Mouse (Mus musculus): ENCODE measurements around the gene Sbno2. TPM values are rescaled to one million over a fixed set of nuclear protein-coding genes. Genes with fewer than 3 reads are reported as not detected.
A peak's percentile ranks its signal among the peaks of the same experiment; 100 is the strongest.

Sbno2 gene
- total RNA-seq, 4 experiments from 2014 or later, result 4.8 to 5.7 (median 5.3) TPM

- DNase-seq (ENCODE audit: low spot score in 2 of 2), result peak; percentile 96 to 98
Observed at GRCm38 (mm10) chr10:80039559-80039979, 65.8 kb downstream of the Sbno2 start, which contains the start of gene Polr2e. TSS of gene Polr2e (minus strand) at chr10:80039795.

- no peak for DNase-seq (ENCODE audit: low spot score in 2 of 2)
Observed at GRCm38 (mm10) chr10:80036832-80037231, 68.5 kb downstream of the Sbno2 start.

GRCm38 (mm10) chr10:80035686-80036085, 69.7 kb downstream of the Sbno2 start:
- DNase-seq (ENCODE audit: low spot score in 2 of 2), result no peak

- no peak for DNase-seq (ENCODE audit: low spot score in 2 of 2)
Observed at GRCm38 (mm10) chr10:80035148-80035547, 70.2 kb downstream of the Sbno2 start.

DNA sequence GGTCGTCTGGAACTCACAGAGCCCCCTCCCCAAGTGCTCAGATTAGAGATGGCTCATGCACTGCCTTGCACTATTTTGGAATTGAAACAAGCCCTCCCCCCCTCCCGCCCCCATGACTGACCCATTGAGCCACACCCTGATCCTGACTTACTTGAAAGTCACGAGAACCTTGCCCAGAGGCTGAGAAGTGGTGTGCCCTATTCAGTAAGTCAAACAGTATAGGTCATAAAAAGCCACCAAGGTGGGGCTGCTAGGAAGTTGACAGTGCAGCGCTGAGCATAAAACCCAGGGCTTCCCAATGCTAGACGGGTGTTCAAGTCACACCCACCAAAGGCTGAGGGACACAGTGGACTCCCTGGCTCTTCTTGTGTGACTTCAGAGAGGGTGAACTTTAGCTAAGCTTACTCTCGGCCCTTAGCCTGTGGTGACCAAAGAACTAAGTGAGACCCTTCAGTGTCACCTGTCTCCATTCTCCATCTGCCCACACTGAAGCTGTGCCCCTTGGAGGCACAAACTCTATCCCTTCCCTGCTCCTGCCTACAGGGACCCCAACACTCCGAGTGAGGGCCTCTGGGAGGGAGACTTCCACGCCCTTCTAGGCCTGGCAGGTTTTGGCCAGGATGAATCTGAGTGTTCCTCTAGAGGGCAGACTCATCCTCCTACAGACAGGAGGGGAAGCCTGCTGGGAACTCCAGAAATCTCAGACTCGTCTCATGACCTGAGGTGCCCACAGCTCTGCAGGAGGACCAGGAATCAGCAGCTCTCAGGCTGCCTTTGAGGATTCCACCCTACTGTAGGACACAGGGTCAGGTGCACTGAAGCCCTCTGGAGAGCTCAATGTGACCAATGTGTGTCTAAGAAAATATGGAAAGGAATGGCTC, 71.6 kb downstream of the Sbno2 start:
- DNase-seq (ENCODE audit: low spot score in 2 of 2), result no peak

GRCm38 (mm10) chr10:80032799-80033480, 72.4 kb downstream of the Sbno2 start:
- DNase-seq (ENCODE audit: low spot score in 2 of 2), result no peak

DNA sequence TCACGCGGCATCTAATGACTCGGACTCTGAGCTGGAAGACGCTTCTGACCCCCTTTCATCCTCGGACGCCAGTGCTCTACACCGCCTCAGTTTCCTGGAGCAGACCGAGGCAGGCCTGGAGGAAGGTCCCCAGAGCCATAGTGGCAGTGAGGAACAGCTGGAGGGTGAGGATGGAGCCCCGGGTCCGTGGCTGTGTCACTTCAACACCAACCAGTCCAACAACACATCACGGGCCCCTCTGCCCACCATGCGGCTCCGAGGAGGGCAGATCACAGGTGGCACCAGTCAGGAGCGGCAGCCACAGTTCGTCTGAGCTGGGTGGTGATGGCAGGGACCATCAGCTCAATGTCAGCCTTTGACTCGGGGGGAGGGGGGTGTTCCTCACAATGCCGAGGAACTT, 74.6 kb downstream of the Sbno2 start:
- no peak for DNase-seq (ENCODE audit: low spot score in 2 of 2)

- no peak for DNase-seq (ENCODE audit: low spot score in 2 of 2)
Observed at GRCm38 (mm10) chr10:80030191-80030590, 75.2 kb downstream of the Sbno2 start.

DNA sequence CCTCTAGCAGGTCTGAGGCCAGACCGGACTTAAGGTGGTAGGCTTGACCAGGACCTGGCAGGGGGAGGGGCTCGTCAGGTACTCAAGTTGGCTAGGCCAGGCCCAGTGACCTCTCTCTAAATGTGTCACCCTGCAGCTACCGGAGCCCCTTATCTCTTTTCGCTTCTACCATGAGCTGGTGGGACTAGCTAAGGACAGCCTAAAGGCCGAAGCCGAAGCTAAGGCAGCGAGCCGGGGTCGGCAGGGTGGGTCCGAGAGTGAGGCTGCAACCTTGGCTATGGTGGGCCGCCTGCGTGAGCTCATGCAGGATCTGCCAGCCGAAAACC, 76.9 kb downstream of the Sbno2 start:
- no peak for DNase-seq (ENCODE audit: low spot score in 2 of 2)

DNA sequence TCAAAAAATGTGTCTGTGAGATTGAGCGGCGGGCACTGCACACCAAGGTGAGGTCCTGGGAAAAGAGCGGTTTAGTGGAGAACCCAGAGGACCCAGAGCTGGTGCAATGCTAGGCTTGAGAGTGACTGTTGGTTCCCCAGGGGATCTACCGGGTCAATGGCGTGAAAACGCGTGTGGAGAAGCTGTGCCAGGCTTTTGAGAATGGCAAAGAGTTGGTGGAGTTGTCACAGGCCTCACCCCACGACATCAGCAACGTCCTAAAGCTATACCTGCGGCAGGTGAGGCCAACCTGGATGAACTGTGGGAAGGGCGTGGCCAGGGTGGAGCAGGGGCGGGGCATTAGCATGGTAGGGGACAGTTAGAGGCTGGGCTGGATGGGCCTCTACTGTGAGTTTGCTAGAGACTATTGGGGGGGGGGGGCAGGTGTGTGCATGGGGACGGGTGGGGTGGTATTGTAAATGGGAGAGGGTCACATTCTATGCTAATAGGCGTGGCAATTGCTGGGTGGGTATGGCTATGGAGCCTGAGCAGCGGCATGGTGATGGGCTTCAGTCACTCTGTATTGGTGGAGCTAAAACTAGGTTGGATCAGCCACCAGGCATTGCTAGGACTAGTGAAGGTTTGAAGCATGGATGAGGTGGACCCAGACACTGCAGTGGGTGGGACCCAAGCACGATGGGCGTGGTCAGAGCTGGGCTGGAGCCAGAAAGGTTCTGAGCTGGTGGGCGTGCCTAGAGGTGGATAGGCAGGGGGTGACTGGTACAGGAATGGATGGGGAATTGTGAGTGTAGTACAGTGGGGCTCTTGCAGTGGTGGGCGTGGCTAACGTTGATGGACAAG, 77.5 kb downstream of the Sbno2 start:
- no peak for DNase-seq (ENCODE audit: low spot score in 2 of 2)

DNA sequence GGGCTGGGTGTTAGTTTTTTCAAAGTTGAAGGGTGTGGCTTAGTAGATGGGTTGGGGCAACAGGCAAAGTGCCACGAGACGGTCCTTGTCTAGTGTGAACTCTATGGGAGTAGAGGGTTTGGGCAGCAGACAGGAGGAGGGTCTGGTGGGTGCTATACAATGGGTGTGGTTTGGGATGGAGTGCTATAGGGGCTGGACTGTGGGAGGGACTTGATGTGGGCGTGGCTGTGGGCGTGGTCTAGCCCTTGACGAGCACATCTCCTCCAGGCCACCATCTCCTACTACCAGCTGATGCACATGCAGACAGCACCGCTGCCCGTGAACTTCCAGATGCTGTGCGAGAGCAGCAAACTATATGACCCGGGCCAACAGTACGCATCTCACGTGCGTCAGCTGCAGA, 79.5 kb downstream of the Sbno2 start:
- DNase-seq (ENCODE audit: low spot score in 2 of 2), result no peak

DNA sequence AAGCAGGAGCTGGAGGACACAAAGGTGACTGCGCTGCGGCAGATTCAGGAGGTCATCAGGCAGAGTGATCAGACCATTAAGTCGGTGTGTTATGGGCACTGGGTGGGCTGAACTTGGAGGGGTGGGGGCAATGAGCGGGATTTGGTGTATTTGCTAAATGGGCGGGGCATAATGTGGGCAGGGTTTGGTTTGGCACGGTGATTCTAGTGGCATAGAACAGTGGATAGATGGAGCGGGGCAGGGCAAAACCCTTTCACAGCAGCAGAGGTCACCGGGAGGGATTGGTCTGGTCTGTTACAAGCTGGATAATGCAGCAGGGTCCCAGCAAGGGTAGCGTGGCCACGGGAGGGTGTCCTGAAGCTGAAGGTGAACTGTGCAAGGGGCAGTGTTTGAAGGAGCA, 79.9 kb downstream of the Sbno2 start:
- no peak for DNase-seq (ENCODE audit: low spot score in 2 of 2)

- DNase-seq (ENCODE audit: low spot score in 2 of 2), result no peak
Observed at GRCm38 (mm10) chr10:80025044-80025347, 80.4 kb downstream of the Sbno2 start.

- DNase-seq (ENCODE audit: low spot score in 2 of 2), result no peak
Observed at GRCm38 (mm10) chr10:80024229-80025043, 80.9 kb downstream of the Sbno2 start.

GRCm38 (mm10) chr10:80023758-80024157, 81.6 kb downstream of the Sbno2 start:
- no peak for DNase-seq (ENCODE audit: low spot score in 2 of 2)

DNA sequence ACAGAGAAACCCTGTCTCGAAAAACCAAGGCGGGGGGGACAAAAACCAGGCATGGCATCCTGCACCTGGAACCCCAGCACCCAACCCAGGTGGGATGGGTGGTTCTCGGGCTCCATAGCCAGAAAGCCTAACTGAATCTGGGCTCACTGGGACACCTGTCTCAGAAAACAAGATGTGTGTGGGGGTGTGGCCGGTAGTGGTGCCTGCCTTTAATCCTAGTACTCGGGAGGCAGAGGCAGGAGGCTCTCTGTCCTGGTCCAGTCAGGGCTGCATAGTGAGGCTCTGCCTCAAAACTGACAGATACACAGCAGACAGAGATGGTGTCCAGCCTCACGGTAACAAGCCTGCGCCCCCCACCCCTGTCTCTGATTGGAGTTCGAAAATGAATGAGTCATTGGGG, 82.6 kb downstream of the Sbno2 start:
- no peak for DNase-seq (ENCODE audit: low spot score in 2 of 2)

GRCm38 (mm10) chr10:80022164-80022563, 83.2 kb downstream of the Sbno2 start:
- DNase-seq (ENCODE audit: low spot score in 2 of 2), result no peak

DNA sequence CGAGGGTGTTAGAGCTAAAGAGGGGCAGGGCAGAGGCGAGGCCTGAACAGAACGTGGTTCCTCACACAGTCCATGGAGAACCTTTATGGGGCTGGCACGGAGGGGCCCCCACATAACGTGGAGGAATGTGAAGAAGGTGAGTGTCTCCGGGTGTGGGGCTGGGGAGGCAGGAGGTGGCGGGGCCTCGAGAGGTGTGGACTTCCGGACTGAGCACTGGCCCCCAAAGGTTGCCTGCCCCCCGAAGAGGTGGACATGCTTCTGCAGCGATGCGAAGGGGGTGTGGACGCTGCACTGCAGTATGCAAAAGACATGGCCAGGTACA, 84.1 kb downstream of the Sbno2 start:
- DNase-seq (ENCODE audit: low spot score in 2 of 2), result no peak

GRCm38 (mm10) chr10:80020603-80021319, 84.6 kb downstream of the Sbno2 start:
- DNase-seq (ENCODE audit: low spot score in 2 of 2), result no peak

DNA sequence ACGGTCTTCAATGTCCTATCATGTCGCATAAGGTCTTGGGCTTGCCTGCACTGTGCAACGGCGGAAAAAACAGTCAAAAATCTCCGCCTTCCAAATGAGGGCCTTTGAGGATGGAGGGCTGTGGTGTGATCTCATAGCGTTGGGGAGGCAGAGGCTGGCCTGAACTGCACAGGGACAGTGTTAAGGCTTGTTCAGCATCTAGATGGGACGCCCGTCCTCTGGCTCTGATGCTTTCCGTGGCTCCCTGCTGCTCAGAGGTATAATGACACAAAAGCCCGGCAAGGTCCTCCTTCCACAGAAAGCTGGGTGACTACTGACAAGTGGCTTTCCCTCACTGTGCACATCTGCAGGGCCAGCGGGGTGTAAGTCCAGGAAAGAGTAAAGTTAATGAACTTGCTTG, 85.2 kb downstream of the Sbno2 start:
- DNase-seq (ENCODE audit: low spot score in 2 of 2), result no peak
